Mouse (Mus musculus): ENCODE measurements at regions not wholly inside any gene's neighbourhood (a gene's known extent, or its start where the extent isn't known, plus 50 kb on each side); places are given as distances from the start of the nearest gene placed in this dataset.
A peak's percentile ranks its signal among the peaks of the same experiment; 100 is the strongest.

GRCm38 (mm10) chr14:76887201-76887600 lies 149.4 kb upstream of the Ccdc122 start:
- WGBS = 40% methylated on average over 3 of the region's 3 CpGs
- no peaks in the 10 kb centered on the region for H3K4me1 ChIP-seq (ENCODE audit: insufficient read depth, low read depth, low read length)
- H3K9me3 ChIP-seq (ENCODE audit: low read length) = no peaks in the 10 kb centered on the region
- H3K27me3 ChIP-seq (replicated peaks; ENCODE audit: insufficient read depth, low read length) = no peaks in the 10 kb centered on the region
- TF ChIP-seq EP300 (IDR thresholded peaks at IDR 0.05) = no peak
- TF ChIP-seq CTCF (IDR thresholded peaks at IDR 0.05) = no peak
- H3K9ac ChIP-seq (replicated peaks; ENCODE audit: low read depth) = no peak overlapping the region
- DNase-seq (ENCODE audit: low spot score) = no peak
- no peak for ATAC-seq
- H3K4me3 ChIP-seq (ENCODE audit: low read depth, low read length) = no peak overlapping the region
- H3K36me3 ChIP-seq (ENCODE audit: insufficient read depth, low read length) = no peaks in the 10 kb centered on the region
- H3K4me2 ChIP-seq (replicated peaks; ENCODE audit: low read depth, low read length) = no peak overlapping the region
- no peak overlapping the region for H3K27ac ChIP-seq (ENCODE audit: low read length)

GRCm38 (mm10) chr14:76883231-76883651 lies 153.3 kb upstream of the Ccdc122 start:
- ATAC-seq (peak; percentile 80), DNase-seq (ENCODE audit: low spot score) (peak; percentile 42)
- no peak overlapping the region for H3K9ac ChIP-seq (replicated peaks; ENCODE audit: low read depth)
- 41% methylated on average over 3 of the region's 3 CpGs for WGBS
- no peaks in the 10 kb centered on the region for H3K27me3 ChIP-seq (replicated peaks; ENCODE audit: insufficient read depth, low read length)
- H3K9me3 ChIP-seq (ENCODE audit: low read length) = no peaks in the 10 kb centered on the region
- H3K4me1 ChIP-seq (ENCODE audit: insufficient read depth, low read depth, low read length) = no peaks in the 10 kb centered on the region
- H3K36me3 ChIP-seq (ENCODE audit: insufficient read depth, low read length) = no peaks in the 10 kb centered on the region
- H3K4me3 ChIP-seq (ENCODE audit: low read depth, low read length) = no peak overlapping the region
- H3K27ac ChIP-seq (ENCODE audit: low read length) = no peak overlapping the region
- TF ChIP-seq CTCF (IDR thresholded peaks at IDR 0.05) (no peak), EP300 (IDR thresholded peaks at IDR 0.05) (peak; percentile 39; the same call in 1 of the 2 replicates)
- no peak overlapping the region for H3K4me2 ChIP-seq (replicated peaks; ENCODE audit: low read depth, low read length)

DNA sequence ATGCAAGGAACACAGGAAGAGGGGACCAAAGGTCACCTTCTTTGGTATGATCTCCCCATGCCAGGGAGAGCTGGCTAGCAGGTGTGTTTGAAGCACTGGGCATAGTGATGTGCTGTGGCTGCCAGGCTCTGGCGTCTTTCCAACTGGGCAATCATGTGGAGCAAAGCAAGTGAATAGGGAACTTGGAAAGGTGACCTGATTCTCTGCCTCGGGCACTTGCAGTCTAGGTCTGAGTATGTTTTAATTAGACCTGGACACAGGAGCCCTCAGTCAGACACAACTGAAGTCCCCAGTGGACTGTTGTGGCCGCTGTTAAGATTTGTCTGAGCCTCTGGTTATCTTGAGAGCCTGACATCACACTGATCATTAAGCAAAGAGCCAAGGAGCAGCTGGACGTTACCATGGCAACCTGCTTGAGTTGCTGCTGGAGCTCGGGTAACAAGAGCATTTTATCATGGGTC lies 153.8 kb upstream of the Ccdc122 start:
- Histone ChIP-seq H3K27me3 (replicated peaks; ENCODE audit: insufficient read depth, low read length) (no peaks in the 10 kb centered on the region), H3K36me3 (ENCODE audit: insufficient read depth, low read length) (no peaks in the 10 kb centered on the region), H3K9me3 (ENCODE audit: low read length) (no peaks in the 10 kb centered on the region), H3K4me2 (replicated peaks; ENCODE audit: low read depth, low read length) (no peak overlapping the region), H3K27ac (ENCODE audit: low read length) (no peak overlapping the region), H3K9ac (replicated peaks; ENCODE audit: low read depth) (no peak overlapping the region), H3K4me1 (ENCODE audit: insufficient read depth, low read depth, low read length) (no peaks in the 10 kb centered on the region), H3K4me3 (ENCODE audit: low read depth, low read length) (no peak overlapping the region)
- no peak for TF ChIP-seq CTCF (IDR thresholded peaks at IDR 0.05)
- ATAC-seq (peak; percentile 79), DNase-seq (ENCODE audit: low spot score) (peak; percentile 91)
- WGBS = 13% methylated on average over 5 of the region's 5 CpGs

DNA sequence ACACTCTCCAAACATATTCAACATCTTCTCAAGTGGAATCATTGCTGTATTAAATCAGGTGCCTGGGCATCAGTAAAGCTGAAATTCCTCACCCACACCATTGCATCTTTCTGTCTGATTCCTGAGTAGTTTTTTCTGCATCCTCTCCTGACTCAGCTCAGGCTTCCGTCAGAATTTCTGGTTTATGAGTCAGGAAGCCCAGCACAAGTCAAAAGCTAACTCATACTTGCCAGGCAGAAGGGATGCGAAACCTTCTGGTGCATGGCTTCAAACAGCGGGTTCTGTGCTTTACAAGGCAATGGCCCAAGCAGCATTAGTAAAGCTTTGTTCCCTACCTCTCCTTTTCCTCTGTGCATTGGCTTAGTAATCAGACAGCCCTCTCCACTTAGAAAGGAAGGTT lies 155.7 kb upstream of the Ccdc122 start:
- H3K27me3 ChIP-seq (replicated peaks; ENCODE audit: insufficient read depth, low read length) = no peaks in the 10 kb centered on the region
- H3K27ac ChIP-seq (ENCODE audit: low read length) = no peak overlapping the region
- H3K4me1 ChIP-seq (ENCODE audit: insufficient read depth, low read depth, low read length) = peaks cover 3% of the 10 kb centered on the region; the same call in 1 of the 2 replicates
- H3K4me2 ChIP-seq (replicated peaks; ENCODE audit: low read depth, low read length) = no peak overlapping the region
- ATAC-seq = no peak
- TF ChIP-seq EP300 (IDR thresholded peaks at IDR 0.05) = no peak
- no peak for TF ChIP-seq CTCF (IDR thresholded peaks at IDR 0.05)
- no peak overlapping the region for H3K9ac ChIP-seq (replicated peaks; ENCODE audit: low read depth)
- 88% methylated on average over 3 of the region's 3 CpGs for WGBS
- H3K9me3 ChIP-seq (ENCODE audit: low read length) = no peaks in the 10 kb centered on the region
- H3K4me3 ChIP-seq (ENCODE audit: low read depth, low read length) = no peak overlapping the region
- DNase-seq (ENCODE audit: low spot score) = no peak
- no peaks in the 10 kb centered on the region for H3K36me3 ChIP-seq (ENCODE audit: insufficient read depth, low read length)

DNA sequence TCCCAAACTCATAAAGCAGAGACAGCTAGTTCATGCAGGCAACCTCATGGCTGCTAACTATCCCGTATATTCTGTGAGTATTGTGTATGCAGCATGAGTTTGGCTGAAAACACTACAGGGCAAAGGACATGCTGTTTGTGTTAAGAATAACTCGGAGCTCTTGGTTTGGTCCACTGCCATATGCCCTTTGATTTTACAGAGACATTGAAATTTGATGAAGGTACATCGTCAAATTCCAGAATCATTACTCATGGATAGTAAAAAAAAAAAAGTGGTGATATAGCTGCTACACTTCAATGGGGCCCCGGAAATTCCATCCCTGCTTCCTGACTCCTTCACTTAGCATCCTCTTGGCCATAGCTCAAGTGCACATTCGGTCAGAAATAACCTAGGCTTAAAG lies 159.3 kb upstream of the Ccdc122 start:
- Histone ChIP-seq H3K9me3 (ENCODE audit: low read length) (no peaks in the 10 kb centered on the region), H3K4me2 (replicated peaks; ENCODE audit: low read depth, low read length) (no peak overlapping the region), H3K4me1 (ENCODE audit: insufficient read depth, low read depth, low read length) (peaks cover 18% of the 10 kb centered on the region; the same call in 1 of the 2 replicates), H3K27me3 (replicated peaks; ENCODE audit: insufficient read depth, low read length) (no peaks in the 10 kb centered on the region), H3K27ac (ENCODE audit: low read length) (0 out of 2 replicates have a peak overlapping the region, but pooled peaks have one; percentile 88), H3K9ac (replicated peaks; ENCODE audit: low read depth) (no peak overlapping the region), H3K36me3 (ENCODE audit: insufficient read depth, low read length) (no peaks in the 10 kb centered on the region), H3K4me3 (ENCODE audit: low read depth, low read length) (no peak overlapping the region)
- 18% methylated on average over 5 of the region's 5 CpGs for WGBS
- DNase-seq (ENCODE audit: low spot score) = no peak
- ATAC-seq = no peak
- no peak for TF ChIP-seq CTCF (IDR thresholded peaks at IDR 0.05)
- TF ChIP-seq EP300 (IDR thresholded peaks at IDR 0.05) = no peak; the same call in 1 of the 2 replicates

DNA sequence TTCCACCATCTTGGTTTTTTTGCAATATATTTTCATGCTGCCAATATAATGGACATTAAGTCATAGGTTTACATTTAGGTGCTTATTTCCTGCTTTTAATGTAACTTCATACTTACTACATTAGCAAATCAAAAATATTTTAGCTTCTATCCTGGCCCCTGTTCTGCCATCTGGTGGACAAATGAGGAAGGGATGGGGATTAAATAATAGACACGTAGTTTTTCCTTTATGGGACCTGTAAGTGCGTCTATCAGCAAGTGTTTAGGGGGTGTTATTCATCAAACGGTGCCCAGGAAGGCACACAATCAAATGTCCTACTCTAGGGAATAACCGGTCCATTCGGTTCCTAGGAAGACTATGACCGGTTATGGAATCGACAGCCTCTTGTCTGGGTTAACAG lies 160.6 kb upstream of the Ccdc122 start:
- ATAC-seq (peak; percentile 13; the same call in 1 of the 2 replicates), DNase-seq (ENCODE audit: low spot score) (peak; percentile 84)
- H3K9ac ChIP-seq (replicated peaks; ENCODE audit: low read depth) = no peak overlapping the region
- peaks cover 18% of the 10 kb centered on the region; the same call in 1 of the 2 replicates for H3K4me1 ChIP-seq (ENCODE audit: insufficient read depth, low read depth, low read length)
- no peaks in the 10 kb centered on the region for H3K27me3 ChIP-seq (replicated peaks; ENCODE audit: insufficient read depth, low read length)
- H3K27ac ChIP-seq (ENCODE audit: low read length) = peak overlapping the region; percentile 88
- no peak overlapping the region for H3K4me3 ChIP-seq (ENCODE audit: low read depth, low read length)
- 47% methylated on average over 7 of the region's 7 CpGs for WGBS
- H3K4me2 ChIP-seq (replicated peaks; ENCODE audit: low read depth, low read length) = no peak overlapping the region
- no peaks in the 10 kb centered on the region for H3K9me3 ChIP-seq (ENCODE audit: low read length)
- peak; percentile 88 for TF ChIP-seq CTCF (IDR thresholded peaks at IDR 0.05)
- peak; percentile 49; the same call in 1 of the 2 replicates for TF ChIP-seq EP300 (IDR thresholded peaks at IDR 0.05)
- no peaks in the 10 kb centered on the region for H3K36me3 ChIP-seq (ENCODE audit: insufficient read depth, low read length)
